Mouse (Mus musculus): Measurements from ENCODE around the gene Ndufb6.

GRCm38 (mm10) chr4:40278880-40279275 is 343 bp downstream of the Ndufb6 start:
- TF ChIP-seq POLR2A (IDR thresholded peaks at IDR 0.05; ENCODE audit: extremely low read depth, insufficient read depth, low read length) (no peak), CTCF (IDR thresholded peaks at IDR 0.05; ENCODE audit: extremely low read depth, insufficient read depth, low read length) (no peak)
